Mouse (Mus musculus): ENCODE results near the gene Zfp410. TPM values are rescaled to one million over a fixed set of nuclear protein-coding genes. Genes with fewer than 3 reads are reported as not detected.
A peak's percentile ranks its signal among the peaks of the same experiment; 100 is the strongest.

The Zfp410 gene
- 111 and 125 TPM in 2 replicates for polyA plus RNA-seq (2014; fragmentation: Nextera tagmentation; extraction: Ambion mirVana)

DNA sequence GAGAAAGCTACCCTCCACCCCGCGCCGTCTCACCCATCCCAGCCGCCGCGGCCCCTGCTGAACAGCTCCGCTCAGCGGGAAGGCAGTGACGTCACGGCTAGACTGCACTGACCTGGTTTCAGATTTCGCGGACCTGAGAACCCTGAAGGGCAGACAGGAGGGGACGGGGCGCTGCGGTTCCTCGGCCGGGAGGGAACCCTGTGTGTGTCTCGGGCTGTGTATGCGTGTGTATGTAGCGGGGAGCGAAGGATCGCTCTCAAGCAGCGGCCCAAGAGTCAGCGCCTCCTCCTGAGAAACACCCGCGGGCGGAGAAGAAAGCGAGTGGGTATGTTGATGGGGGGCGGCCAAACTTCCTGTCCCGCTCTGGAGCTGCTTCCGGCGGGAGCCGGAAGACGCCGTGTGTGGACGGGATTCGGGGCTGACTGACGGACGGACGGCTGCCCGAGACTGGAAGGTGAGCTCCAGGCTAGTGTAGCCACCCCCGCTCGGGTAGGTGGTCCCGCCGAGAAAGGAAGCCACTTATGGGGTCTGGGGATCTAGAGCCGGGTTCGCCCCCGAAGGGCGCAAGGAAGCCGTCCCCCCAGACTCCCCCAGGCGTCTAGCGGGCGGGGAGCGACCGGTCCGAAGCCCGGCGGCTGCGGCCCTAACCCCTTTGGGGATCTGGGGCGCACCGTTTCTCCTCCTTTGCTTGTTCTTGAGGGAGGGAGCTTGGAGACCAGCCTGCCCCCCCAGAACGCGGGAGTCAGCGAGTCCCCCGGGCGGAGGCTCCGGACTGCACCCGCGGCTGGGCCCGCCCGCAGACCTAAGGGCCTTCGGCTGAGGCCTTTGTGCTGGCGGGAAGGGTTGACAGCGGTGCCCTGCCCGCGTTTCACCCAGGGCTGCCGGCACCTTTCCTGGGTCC is at the start of gene Zfp410:
Gene Zfp410 (plus strand): TSS at position 132 of the 901 bp plus-strand sequence.
- no peaks in the 10 kb centered on the region for H3K36me3 ChIP-seq (ENCODE audit: control insufficient read depth, insufficient read depth, low read length)
- H3K9me3 ChIP-seq (ENCODE audit: control insufficient read depth, low read length), result no peaks in the 10 kb centered on the region
- H3K27ac ChIP-seq (replicated peaks; ENCODE audit: low read depth, low read length), result peak within 1 kb of the TSS; percentile 82
- H3K9ac ChIP-seq (ENCODE audit: low read length), result peak within 1 kb of the TSS; percentile 73
- under 1% methylated on average over 67 of the region's 77 CpGs for WGBS
- H3K27me3 ChIP-seq (ENCODE audit: control insufficient read depth, insufficient read depth, low read length), result no peaks in the 10 kb centered on the region
- peak within 1 kb of the TSS; percentile 64 for H3K4me2 ChIP-seq (ENCODE audit: low read depth, severe bottlenecking)
- H3K4me1 ChIP-seq (ENCODE audit: control insufficient read depth, insufficient read depth, low read length), result peaks cover 3% of the 10 kb centered on the region; the same call in 1 of the 2 replicates
- ATAC-seq (ENCODE audit: insufficient number of reproducible peaks, low FRiP score, low TSS enrichment, low read depth) (peak; percentile 95), DNase-seq (ENCODE audit: low spot score) (peak; percentile 93)
- H3K4me3 ChIP-seq (ENCODE audit: low read depth, low read length), result peak within 1 kb of the TSS; percentile 74

DNA sequence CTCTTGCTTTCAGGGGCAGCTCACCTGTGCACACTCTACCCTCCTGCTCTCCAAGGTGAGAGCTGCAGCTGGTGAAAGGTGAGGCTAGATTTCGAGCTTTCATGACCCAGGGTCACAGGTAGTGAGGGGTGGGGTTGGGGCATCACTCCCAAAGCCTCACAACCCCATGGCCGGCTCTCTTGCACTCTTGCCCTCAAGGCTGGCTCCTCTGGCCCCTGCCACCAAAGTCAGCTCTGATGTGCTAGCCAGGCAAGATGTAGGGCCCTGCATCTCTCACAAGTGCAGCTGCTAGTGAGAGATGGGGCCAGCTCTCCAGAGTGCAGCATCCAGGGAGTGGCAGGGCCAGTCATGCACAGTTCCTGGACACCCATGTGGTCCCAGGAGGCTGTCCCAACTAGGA is 49.4 kb upstream of the Zfp410 start:
- Histone ChIP-seq H3K9me3 (ENCODE audit: control insufficient read depth, low read length) (no peaks in the 10 kb centered on the region), H3K9ac (ENCODE audit: low read length) (no peak overlapping the region), H3K27ac (replicated peaks; ENCODE audit: low read depth, low read length) (no peak overlapping the region), H3K4me1 (ENCODE audit: control insufficient read depth, insufficient read depth, low read length) (no peaks in the 10 kb centered on the region), H3K36me3 (ENCODE audit: control insufficient read depth, insufficient read depth, low read length) (no peaks in the 10 kb centered on the region), H3K27me3 (ENCODE audit: control insufficient read depth, insufficient read depth, low read length) (no peaks in the 10 kb centered on the region), H3K4me2 (ENCODE audit: low read depth, severe bottlenecking) (no peak overlapping the region), H3K4me3 (ENCODE audit: low read depth, low read length) (no peak overlapping the region)
- ATAC-seq (ENCODE audit: insufficient number of reproducible peaks, low FRiP score, low TSS enrichment, low read depth), result no peak
- DNase-seq (ENCODE audit: low spot score), result no peak
- 66% methylated on average over 2 of the region's 2 CpGs for WGBS

DNA sequence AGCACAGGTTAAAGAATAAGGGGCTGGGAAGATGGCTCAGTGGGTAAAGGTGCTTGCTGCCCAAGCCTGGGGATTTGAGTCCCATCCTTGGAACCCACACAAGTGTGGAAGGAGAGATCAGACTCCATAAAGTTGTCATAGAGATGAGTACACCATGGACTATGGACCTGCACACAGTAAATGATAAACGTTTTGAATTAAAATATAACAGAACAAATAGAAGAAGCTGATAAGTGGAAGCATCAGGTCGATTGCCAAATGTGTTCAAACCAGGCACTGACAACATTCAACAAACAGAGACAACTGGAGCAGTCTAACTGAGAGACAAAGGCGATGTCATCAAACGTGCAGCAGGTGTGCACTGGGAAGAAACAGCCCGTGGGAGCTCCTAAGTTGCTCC is 43.3 kb upstream of the Zfp410 start:
- no peaks in the 10 kb centered on the region for H3K4me1 ChIP-seq (ENCODE audit: control insufficient read depth, insufficient read depth, low read length)
- H3K9me3 ChIP-seq (ENCODE audit: control insufficient read depth, low read length), result no peaks in the 10 kb centered on the region
- 78% methylated on average over 5 of the region's 5 CpGs for WGBS
- ATAC-seq (ENCODE audit: insufficient number of reproducible peaks, low FRiP score, low TSS enrichment, low read depth) (no peak), DNase-seq (ENCODE audit: low spot score) (no peak)
- H3K27me3 ChIP-seq (ENCODE audit: control insufficient read depth, insufficient read depth, low read length), result no peaks in the 10 kb centered on the region
- no peak overlapping the region for H3K4me3 ChIP-seq (ENCODE audit: low read depth, low read length)
- H3K9ac ChIP-seq (ENCODE audit: low read length), result no peak overlapping the region
- no peak overlapping the region for H3K4me2 ChIP-seq (ENCODE audit: low read depth, severe bottlenecking)
- H3K27ac ChIP-seq (replicated peaks; ENCODE audit: low read depth, low read length), result no peak overlapping the region
- H3K36me3 ChIP-seq (ENCODE audit: control insufficient read depth, insufficient read depth, low read length), result no peaks in the 10 kb centered on the region

DNA sequence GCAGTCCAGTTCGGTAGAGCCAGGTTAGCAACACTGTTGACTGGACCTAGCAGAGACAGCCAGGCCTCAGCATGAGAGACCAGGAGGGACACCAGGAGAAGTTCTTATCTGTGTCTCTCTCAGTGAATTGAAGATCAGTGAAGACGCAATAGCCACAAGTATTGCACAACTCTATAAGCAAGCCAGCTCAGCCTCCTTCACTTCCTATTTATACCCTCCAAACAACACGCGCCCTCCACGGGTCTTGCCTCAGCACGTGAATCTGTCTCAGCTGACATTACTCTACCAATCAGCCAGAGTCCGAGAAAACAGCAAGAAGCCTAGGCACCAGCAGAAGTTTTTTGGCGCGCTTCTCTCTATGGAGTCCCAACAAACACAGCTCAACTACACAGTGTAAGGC is 41.4 kb upstream of the Zfp410 start:
- WGBS, result 92% methylated on average over 9 of the region's 9 CpGs

DNA sequence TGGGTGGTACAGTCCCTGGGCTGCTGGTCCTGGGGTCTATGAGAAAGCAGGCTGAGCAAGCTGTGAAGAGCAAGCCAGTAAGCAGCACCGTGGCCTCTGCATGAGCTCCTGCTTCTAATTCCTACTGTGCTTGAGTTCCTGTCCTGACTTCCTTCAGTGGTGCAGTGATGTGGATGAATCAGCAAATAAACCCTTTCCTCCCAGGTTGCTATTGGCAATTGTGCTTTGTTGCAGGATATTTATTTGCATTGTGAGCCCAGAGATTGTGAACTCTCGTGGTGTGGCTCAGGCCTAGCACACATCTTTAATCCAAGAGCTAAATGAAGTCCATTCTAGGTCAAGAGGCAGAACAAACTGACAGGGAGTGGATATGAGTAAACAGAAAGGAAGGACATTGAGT is 40.4 kb upstream of the Zfp410 start:
- DNase-seq (ENCODE audit: low spot score) (no peak), ATAC-seq (ENCODE audit: insufficient number of reproducible peaks, low FRiP score, low TSS enrichment, low read depth) (no peak)
- Histone ChIP-seq H3K4me1 (ENCODE audit: control insufficient read depth, insufficient read depth, low read length) (no peaks in the 10 kb centered on the region), H3K4me3 (ENCODE audit: low read depth, low read length) (no peak overlapping the region), H3K4me2 (ENCODE audit: low read depth, severe bottlenecking) (no peak overlapping the region), H3K27ac (replicated peaks; ENCODE audit: low read depth, low read length) (no peak overlapping the region), H3K9ac (ENCODE audit: low read length) (no peak overlapping the region), H3K9me3 (ENCODE audit: control insufficient read depth, low read length) (no peaks in the 10 kb centered on the region), H3K36me3 (ENCODE audit: control insufficient read depth, insufficient read depth, low read length) (no peaks in the 10 kb centered on the region), H3K27me3 (ENCODE audit: control insufficient read depth, insufficient read depth, low read length) (no peaks in the 10 kb centered on the region)
- 86% methylated on average over 2 of the region's 2 CpGs for WGBS

More for the DNA sequence above, 41.4 kb upstream of the Zfp410 start:
- H3K27me3 ChIP-seq (ENCODE audit: control insufficient read depth, insufficient read depth, low read length), result no peaks in the 10 kb centered on the region
- H3K27ac ChIP-seq (replicated peaks; ENCODE audit: low read depth, low read length), result no peak overlapping the region
- no peaks in the 10 kb centered on the region for H3K36me3 ChIP-seq (ENCODE audit: control insufficient read depth, insufficient read depth, low read length)
- H3K4me1 ChIP-seq (ENCODE audit: control insufficient read depth, insufficient read depth, low read length), result no peaks in the 10 kb centered on the region
- no peak overlapping the region for H3K4me3 ChIP-seq (ENCODE audit: low read depth, low read length)
- DNase-seq (ENCODE audit: low spot score), result no peak
- H3K9ac ChIP-seq (ENCODE audit: low read length), result no peak overlapping the region
- H3K9me3 ChIP-seq (ENCODE audit: control insufficient read depth, low read length), result no peaks in the 10 kb centered on the region
- no peak for ATAC-seq (ENCODE audit: insufficient number of reproducible peaks, low FRiP score, low TSS enrichment, low read depth)
- no peak overlapping the region for H3K4me2 ChIP-seq (ENCODE audit: low read depth, severe bottlenecking)

DNA sequence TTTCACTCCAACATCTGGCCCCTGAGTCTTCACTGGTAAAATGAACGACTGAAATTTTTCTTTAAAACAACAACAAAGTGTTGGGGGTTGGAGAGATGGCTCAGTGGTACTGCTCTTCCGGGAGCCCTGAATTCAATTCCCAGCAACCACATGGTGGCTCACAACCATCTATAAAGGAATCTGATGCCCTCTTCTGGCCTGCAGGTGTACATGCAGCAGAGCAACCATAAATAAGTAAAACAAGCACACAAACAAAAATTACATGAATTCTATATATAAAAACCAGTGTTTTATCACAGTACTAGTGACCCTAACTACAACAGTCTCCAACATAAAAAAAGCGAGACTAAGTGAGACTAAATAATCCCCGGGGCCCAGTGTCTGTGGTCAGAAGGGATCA is 39.9 kb upstream of the Zfp410 start:
- WGBS, result 83% methylated on average over 4 of the region's 4 CpGs
- H3K9ac ChIP-seq (ENCODE audit: low read length), result no peak overlapping the region
- ATAC-seq (ENCODE audit: insufficient number of reproducible peaks, low FRiP score, low TSS enrichment, low read depth), result no peak

DNA sequence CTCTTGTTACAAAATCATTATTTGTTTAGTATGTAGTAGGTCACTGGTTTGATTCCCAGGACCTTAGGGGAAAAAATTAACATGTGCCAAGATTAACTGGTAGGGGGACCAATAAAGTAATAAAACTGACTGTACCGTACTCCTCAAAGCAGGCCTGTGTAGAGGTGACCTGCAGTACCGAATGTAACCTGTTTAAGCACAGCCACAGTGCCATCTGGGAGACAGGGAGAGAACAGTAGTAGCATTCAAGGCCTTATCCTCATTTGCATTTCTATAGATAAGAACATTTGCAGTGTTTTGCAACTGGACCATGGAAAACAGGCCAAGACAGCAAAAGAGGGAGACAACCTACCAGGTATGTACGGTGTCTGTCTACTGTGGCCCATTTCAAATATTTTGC is 38.8 kb upstream of the Zfp410 start:
- Histone ChIP-seq H3K9ac (ENCODE audit: low read length) (no peak overlapping the region), H3K9me3 (ENCODE audit: control insufficient read depth, low read length) (no peaks in the 10 kb centered on the region), H3K4me3 (ENCODE audit: low read depth, low read length) (no peak overlapping the region), H3K36me3 (ENCODE audit: control insufficient read depth, insufficient read depth, low read length) (no peaks in the 10 kb centered on the region), H3K4me1 (ENCODE audit: control insufficient read depth, insufficient read depth, low read length) (no peaks in the 10 kb centered on the region), H3K4me2 (ENCODE audit: low read depth, severe bottlenecking) (no peak overlapping the region), H3K27me3 (ENCODE audit: control insufficient read depth, insufficient read depth, low read length) (no peaks in the 10 kb centered on the region), H3K27ac (replicated peaks; ENCODE audit: low read depth, low read length) (no peak overlapping the region)
- DNase-seq (ENCODE audit: low spot score), result no peak
- no peak for ATAC-seq (ENCODE audit: insufficient number of reproducible peaks, low FRiP score, low TSS enrichment, low read depth)
- WGBS, result 77% methylated on average over 3 of the region's 3 CpGs

More for the DNA sequence above, 39.9 kb upstream of the Zfp410 start:
- Histone ChIP-seq H3K9me3 (ENCODE audit: control insufficient read depth, low read length) (no peaks in the 10 kb centered on the region), H3K27me3 (ENCODE audit: control insufficient read depth, insufficient read depth, low read length) (no peaks in the 10 kb centered on the region), H3K27ac (replicated peaks; ENCODE audit: low read depth, low read length) (no peak overlapping the region), H3K4me3 (ENCODE audit: low read depth, low read length) (no peak overlapping the region), H3K4me2 (ENCODE audit: low read depth, severe bottlenecking) (no peak overlapping the region), H3K4me1 (ENCODE audit: control insufficient read depth, insufficient read depth, low read length) (no peaks in the 10 kb centered on the region), H3K36me3 (ENCODE audit: control insufficient read depth, insufficient read depth, low read length) (no peaks in the 10 kb centered on the region)
- no peak for DNase-seq (ENCODE audit: low spot score)

DNA sequence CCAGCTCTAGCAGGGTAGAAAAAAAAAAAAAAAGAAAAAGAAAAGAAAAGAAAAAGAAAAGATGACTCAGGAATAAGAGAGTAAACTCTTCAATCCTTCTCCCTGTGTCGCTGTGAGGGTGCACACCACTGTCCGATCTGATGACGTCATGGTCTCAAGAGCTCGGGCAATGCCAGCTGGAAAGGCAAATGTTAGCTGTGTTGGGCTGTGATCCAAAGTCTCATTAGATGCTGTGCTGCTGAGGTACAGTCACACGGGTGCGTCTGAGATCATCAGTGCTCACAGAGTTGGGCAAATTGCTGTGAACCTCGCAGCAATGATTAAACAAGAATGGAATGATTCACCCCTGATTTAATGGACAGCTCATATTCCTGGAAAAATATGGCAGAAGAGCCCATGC is 37.8 kb upstream of the Zfp410 start:
- no peak for DNase-seq (ENCODE audit: low spot score)
- H3K9ac ChIP-seq (ENCODE audit: low read length), result no peak overlapping the region

More for the DNA sequence above, 37.8 kb upstream of the Zfp410 start:
- H3K4me1 ChIP-seq (ENCODE audit: control insufficient read depth, insufficient read depth, low read length), result no peaks in the 10 kb centered on the region
- no peaks in the 10 kb centered on the region for H3K27me3 ChIP-seq (ENCODE audit: control insufficient read depth, insufficient read depth, low read length)
- H3K27ac ChIP-seq (replicated peaks; ENCODE audit: low read depth, low read length), result no peak overlapping the region
- no peak overlapping the region for H3K4me3 ChIP-seq (ENCODE audit: low read depth, low read length)
- WGBS, result 88% methylated on average over 7 of the region's 7 CpGs
- H3K4me2 ChIP-seq (ENCODE audit: low read depth, severe bottlenecking), result no peak overlapping the region
- ATAC-seq (ENCODE audit: insufficient number of reproducible peaks, low FRiP score, low TSS enrichment, low read depth), result no peak
- no peaks in the 10 kb centered on the region for H3K9me3 ChIP-seq (ENCODE audit: control insufficient read depth, low read length)
- no peaks in the 10 kb centered on the region for H3K36me3 ChIP-seq (ENCODE audit: control insufficient read depth, insufficient read depth, low read length)
